Mouse (Mus musculus): ENCODE data around the gene AC129217.1.

The AC129217.1 gene

GRCm38 (mm10) chr19:8871267-8872186, 42.0 kb downstream of the AC129217.1 start, which contains the start of gene Ubxn1:
Gene Ubxn1 (plus strand): TSS chr19:8871496.
- DNase-seq = peak; percentile 98

DNA sequence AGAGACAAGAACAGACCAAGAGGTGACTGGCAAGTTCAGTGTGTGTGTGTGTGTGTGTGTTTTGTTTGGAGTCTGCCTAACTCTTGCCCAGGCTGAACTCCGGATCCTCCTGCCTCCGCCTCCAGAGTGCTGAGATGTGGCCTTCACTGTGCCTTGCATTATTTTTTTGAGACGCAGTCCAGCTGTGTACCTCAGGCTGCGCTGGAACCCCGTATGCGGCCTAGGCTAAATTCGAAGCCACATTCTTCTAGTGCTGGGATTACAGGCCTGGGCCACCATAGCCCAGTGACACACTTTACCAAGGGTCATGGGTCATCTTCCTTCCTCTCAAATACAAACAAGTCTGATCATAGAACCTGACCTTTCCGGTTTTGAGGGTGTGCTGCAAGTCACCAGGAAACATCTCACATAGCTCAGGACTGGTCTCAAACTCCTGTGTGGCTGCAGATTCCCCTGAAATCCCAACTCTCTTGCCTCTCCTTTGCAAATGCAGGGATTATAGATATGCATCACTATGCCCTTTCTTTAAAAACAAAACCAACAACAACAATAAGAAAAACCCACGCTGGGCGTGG, 42.8 kb downstream of the AC129217.1 start:
- DNase-seq = no peak

DNA sequence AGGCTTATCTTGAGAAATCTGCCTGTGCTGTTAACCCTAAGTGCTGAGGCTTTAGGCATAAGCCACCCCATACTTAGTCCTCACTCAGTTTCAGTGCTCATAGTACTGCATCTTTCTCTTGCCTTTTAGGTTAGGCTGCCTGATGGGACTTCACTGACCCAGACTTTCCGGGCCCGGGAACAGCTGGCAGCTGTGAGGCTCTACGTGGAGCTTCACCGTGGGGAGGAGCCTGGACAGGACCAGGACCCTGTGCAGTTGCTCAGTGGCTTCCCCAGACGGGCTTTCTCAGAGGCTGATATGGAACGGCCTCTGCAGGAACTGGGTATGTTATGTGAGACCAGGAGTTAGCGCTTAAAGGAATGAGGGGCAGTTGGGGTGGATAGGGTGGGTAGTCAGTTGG, 45.5 kb downstream of the AC129217.1 start:
- no peak for DNase-seq

DNA sequence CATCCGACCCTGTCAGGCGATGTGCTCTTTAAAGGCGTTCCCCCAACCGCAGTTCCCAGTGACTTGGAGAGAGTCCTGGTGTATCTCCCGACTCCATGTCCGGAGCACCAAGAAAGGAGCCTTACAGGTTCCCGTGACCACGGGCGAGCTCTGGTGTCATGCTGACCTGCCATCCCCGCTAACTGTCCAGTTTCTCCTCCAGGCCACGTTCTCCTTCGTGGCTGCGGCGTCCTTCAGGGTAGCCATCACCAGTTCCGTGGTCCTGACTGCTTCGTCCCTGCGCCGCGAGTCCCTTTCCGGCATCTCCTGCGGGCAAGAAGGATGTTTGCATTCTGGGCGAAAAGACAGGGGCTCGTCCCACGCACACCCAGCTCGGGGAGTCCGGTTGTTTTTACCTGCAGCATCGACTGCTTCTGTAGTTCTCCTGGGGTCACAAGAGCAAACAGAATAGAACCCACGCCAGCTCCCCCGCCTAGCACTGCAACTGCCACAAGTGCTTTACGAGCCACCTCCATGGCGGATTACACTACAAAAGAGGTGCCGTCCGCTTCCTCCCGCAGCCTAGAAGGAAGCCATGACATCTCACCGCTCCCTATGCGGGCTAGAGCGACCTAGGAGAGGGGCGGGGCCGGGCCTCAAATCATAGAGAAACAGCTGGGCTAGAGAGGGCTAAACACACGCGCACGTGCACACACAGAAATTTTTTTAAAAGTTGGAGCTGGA, 50.9 kb downstream of the AC129217.1 start, which contains the start of gene Uqcc3:
TSS of gene Uqcc3 (minus strand) at position 613 of the 723 bp plus-strand sequence.
- peak; percentile 91 for DNase-seq

DNA sequence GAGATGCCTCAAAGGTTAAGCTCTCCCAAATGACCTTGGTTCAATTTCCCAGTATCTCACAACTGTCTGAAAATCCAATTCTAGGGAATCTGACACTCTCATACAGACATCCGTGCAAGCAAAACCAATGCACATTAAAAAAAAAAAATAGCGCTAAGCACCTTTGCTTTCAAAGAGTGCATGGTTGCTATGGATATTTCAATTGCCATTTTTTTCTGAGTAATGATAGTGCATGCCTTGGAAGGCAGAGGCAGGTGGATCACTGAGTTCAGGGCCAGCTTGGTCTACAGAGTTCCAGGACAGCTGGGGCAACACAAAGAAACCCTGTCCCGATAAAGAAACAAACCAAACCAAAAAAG, 51.4 kb downstream of the AC129217.1 start:
- DNase-seq = no peak

GRCm38 (mm10) chr19:8883616-8884015, 54.0 kb downstream of the AC129217.1 start, which contains the start of the genes Lbhd1 and Gm49403:
Gene Lbhd1 (plus strand): TSS chr19:8883732.
Gene Gm49403 (plus strand): TSS chr19:8883930.
- DNase-seq = no peak

DNA sequence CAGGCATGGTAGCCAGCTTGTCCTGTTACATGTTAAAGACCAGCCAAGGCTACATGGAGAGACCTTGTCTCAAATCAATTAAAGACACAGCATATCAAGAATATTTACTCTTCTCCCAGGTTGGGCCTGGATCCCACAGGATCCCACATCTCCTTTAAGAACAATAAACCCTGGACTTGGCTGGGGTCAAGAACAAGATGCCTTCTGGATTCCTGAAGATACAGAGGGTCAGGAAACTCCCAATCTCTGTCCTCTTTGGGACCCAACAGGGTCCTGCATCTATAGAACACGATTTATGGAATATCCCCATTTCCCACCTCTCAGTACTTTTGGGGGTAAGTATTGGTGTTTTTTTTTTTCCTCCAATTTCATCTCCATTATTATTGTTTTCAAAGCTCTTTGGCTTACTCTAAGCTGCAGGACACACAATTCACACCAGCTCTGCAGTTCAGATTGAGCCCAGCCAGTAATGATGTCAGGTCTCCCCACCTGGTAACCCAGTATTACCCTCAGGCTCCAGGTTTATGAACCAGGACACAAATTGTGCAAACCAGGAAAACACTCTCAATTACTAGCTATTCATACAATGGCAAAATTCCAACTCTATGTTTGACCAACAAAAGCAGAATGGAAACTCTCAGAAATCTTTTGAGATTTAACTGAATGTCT, 57.5 kb downstream of the AC129217.1 start:
- no peak for DNase-seq

DNA sequence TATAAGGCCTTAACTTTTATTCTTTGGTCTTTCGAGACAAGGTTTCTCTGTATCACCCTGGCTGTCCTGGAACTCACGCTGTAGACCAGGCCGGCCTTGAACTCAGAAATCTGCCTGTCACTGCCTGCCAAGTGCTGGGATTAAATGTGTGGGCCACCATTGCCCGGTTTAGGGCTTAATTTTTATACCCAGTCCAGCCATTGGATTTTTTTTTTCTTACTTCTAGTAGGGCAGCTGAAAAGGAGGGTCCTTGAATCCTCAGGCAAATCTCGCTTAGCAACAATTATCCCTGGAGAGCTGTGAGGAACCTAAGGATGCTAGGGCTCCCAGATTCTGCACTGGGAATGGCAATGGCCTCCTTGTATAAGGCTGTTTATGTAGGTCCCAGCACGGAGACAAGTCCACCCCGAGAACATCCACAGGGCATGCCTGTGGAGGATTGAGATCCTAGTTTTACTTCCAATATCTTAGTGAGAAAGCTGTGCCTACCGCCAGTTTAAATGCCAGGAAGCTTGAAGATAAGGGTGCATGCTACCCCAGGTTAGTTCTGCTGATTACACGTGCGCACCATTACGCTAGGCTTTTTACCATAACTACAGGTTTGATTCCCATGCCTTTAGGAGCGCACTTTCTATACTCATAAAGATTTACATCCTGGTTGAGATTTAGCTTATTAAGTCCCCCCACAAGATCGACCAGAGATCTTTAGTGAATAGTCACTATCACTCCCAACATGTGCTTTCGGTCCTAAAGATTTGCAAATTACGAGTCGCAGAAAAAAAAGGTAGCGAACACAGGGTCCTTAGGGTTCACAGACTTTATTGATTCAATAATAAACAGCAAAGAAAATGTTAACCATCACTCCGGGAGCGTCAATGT, 58.3 kb downstream of the AC129217.1 start:
- DNase-seq = no peak

- DNase-seq = peak; percentile 94
Measured at GRCm38 (mm10) chr19:8888511-8889385, 59.2 kb downstream of the AC129217.1 start, which contains the start of the genes 1810009A15Rik and Gm49416. Gene 1810009A15Rik (plus strand): TSS chr19:8888853. Gene Gm49416 (plus strand): TSS chr19:8888926.

Data from layer of hippocampus, adult 9-11 months (tissue).